Mouse (Mus musculus): Measurements from ENCODE around the gene Atp8b3. TPM values are rescaled to one million over a fixed set of nuclear protein-coding genes. Genes with fewer than 3 reads are reported as not detected.

Gene Atp8b3
- polyA plus RNA-seq, 1 experiment = 0.86 TPM

DNA sequence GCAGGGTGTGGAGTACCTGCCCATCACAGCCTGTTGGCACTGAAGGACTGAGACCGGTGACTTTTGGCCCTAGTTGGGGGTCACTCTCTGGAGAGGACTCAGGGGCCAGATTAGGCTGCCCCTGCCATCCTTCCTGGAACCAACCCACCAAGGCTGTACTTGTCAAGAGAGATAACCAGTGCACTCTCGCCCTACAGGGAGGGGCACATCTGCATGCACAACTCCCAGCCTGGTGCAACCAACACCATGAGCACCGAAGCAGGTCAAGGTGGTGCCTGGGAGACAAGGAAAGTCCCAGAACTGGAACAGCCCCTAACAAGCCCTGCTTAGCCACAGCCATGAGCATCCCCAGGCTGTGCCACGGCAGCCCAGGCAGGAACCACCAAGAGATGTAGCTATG is 8.0 kb upstream of the Atp8b3 start:
- DNase-seq (ENCODE audit: low read depth) = no peak
- TF ChIP-seq CTCF (IDR thresholded peaks at IDR 0.05; ENCODE audit: borderline replicate concordance, extremely low read depth, insufficient read depth, insufficient read length) = no peak
- TF ChIP-seq POLR2A (IDR thresholded peaks at IDR 0.05; ENCODE audit: borderline replicate concordance, extremely low read depth, insufficient read depth, insufficient read length, poor library complexity, severe bottlenecking) = no peak

GRCm38 (mm10) chr10:80545590-80545989 is 6.7 kb upstream of the Atp8b3 start:
- TF ChIP-seq CTCF (IDR thresholded peaks at IDR 0.05; ENCODE audit: borderline replicate concordance, extremely low read depth, insufficient read depth, insufficient read length) = no peak
- no peak for TF ChIP-seq POLR2A (IDR thresholded peaks at IDR 0.05; ENCODE audit: borderline replicate concordance, extremely low read depth, insufficient read depth, insufficient read length, poor library complexity, severe bottlenecking)

GRCm38 (mm10) chr10:80543873-80544272 is 4.9 kb upstream of the Atp8b3 start:
- DNase-seq (ENCODE audit: low read depth) = no peak
- TF ChIP-seq CTCF (IDR thresholded peaks at IDR 0.05; ENCODE audit: borderline replicate concordance, extremely low read depth, insufficient read depth, insufficient read length) (no peak), POLR2A (IDR thresholded peaks at IDR 0.05; ENCODE audit: borderline replicate concordance, extremely low read depth, insufficient read depth, insufficient read length, poor library complexity, severe bottlenecking) (no peak)

More at GRCm38 (mm10) chr10:80545590-80545989, 6.7 kb upstream of the Atp8b3 start:
- DNase-seq (ENCODE audit: low read depth) = no peak

- TF ChIP-seq CTCF (IDR thresholded peaks at IDR 0.05; ENCODE audit: borderline replicate concordance, extremely low read depth, insufficient read depth, insufficient read length) (no peak), POLR2A (IDR thresholded peaks at IDR 0.05; ENCODE audit: borderline replicate concordance, extremely low read depth, insufficient read depth, insufficient read length, poor library complexity, severe bottlenecking) (no peak)
- no peak for DNase-seq (ENCODE audit: low read depth)
Measured at GRCm38 (mm10) chr10:80539493-80539892, 569 bp upstream of the Atp8b3 start.

DNA sequence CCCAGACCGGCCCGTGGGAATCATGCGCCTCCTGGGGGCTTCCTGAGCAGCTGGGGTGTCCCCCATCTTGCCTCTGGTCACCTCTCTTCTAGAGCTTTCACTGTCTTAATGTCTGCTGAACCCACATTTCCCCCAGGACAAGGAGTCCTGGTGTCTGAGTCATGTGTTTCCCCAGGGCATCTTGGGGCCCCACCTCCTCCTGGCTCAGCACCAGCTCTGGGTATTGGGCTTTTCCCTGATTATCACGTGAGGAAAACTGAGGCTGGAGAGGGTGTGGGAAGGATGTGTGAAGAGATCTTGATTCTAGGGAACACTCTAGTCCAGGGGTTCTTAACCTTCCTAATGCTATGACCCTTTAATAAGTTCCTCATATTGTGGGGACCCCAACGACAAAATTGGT is 744 bp downstream of the Atp8b3 start:
- TF ChIP-seq POLR2A (IDR thresholded peaks at IDR 0.05; ENCODE audit: borderline replicate concordance, extremely low read depth, insufficient read depth, insufficient read length, poor library complexity, severe bottlenecking) (no peak), CTCF (IDR thresholded peaks at IDR 0.05; ENCODE audit: borderline replicate concordance, extremely low read depth, insufficient read depth, insufficient read length) (no peak)
- no peak for DNase-seq (ENCODE audit: low read depth)

- TF ChIP-seq POLR2A (IDR thresholded peaks at IDR 0.05; ENCODE audit: borderline replicate concordance, extremely low read depth, insufficient read depth, insufficient read length, poor library complexity, severe bottlenecking) = no peak
- no peak for TF ChIP-seq CTCF (IDR thresholded peaks at IDR 0.05; ENCODE audit: borderline replicate concordance, extremely low read depth, insufficient read depth, insufficient read length)
- DNase-seq (ENCODE audit: low read depth) = no peak
Measured at GRCm38 (mm10) chr10:80535711-80536110, 3.2 kb downstream of the Atp8b3 start.

DNA sequence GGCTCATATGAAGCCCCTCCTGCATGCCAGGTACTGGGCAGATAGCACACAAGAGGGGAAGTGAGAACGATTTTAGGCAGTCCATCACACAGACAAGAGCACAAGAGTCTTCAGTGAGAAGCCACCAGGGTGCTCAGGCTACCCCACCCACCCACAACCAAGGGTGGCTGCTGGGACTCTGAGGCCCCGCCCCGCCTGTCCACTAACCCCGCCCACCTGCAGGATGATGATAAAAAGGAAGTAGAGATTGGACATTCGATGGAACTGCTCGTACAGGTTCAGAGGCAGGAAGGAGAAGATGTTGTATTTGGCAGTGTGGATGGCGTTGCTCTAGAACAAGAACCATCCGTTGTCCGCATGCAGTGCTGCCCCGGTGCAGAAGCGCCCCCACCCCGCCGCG is 3.9 kb downstream of the Atp8b3 start:
- TF ChIP-seq POLR2A (IDR thresholded peaks at IDR 0.05; ENCODE audit: borderline replicate concordance, extremely low read depth, insufficient read depth, insufficient read length, poor library complexity, severe bottlenecking) (no peak), CTCF (IDR thresholded peaks at IDR 0.05; ENCODE audit: borderline replicate concordance, extremely low read depth, insufficient read depth, insufficient read length) (no peak)

DNA sequence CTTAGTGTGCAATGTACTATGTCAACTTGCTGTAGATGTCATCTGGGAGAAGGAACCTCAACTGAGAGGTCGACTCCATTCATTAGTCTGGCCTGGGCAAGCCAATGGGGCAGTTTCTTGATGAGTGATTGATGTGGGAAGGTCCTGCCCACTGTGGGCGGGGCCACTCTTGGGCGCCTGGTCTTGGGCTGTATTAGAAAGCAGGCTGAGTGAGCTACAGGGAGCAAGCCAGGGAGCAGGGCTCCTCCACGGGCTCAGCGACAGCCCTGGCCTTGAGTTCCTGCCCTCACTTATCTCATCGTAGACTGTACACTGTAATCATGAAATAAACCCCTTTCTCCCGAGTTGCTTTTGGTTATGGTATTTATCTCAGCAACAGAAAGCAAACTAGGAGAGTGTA is 5.2 kb downstream of the Atp8b3 start:
- peak; percentile 19 for DNase-seq (ENCODE audit: low read depth)
- TF ChIP-seq POLR2A (IDR thresholded peaks at IDR 0.05; ENCODE audit: borderline replicate concordance, extremely low read depth, insufficient read depth, insufficient read length, poor library complexity, severe bottlenecking) (no peak), CTCF (IDR thresholded peaks at IDR 0.05; ENCODE audit: borderline replicate concordance, extremely low read depth, insufficient read depth, insufficient read length) (no peak)

More for the DNA sequence above, 3.9 kb downstream of the Atp8b3 start:
- no peak for DNase-seq (ENCODE audit: low read depth)

- DNase-seq (ENCODE audit: low read depth) = no peak
Measured at GRCm38 (mm10) chr10:80532783-80533182, 6.1 kb downstream of the Atp8b3 start.

GRCm38 (mm10) chr10:80526172-80526571 is 12.8 kb downstream of the Atp8b3 start:
- peak; percentile 70 for DNase-seq (ENCODE audit: low read depth)
- TF ChIP-seq CTCF (IDR thresholded peaks at IDR 0.05; ENCODE audit: borderline replicate concordance, extremely low read depth, insufficient read depth, insufficient read length) (no peak), POLR2A (IDR thresholded peaks at IDR 0.05; ENCODE audit: borderline replicate concordance, extremely low read depth, insufficient read depth, insufficient read length, poor library complexity, severe bottlenecking) (no peak)

More at GRCm38 (mm10) chr10:80532783-80533182, 6.1 kb downstream of the Atp8b3 start:
- TF ChIP-seq POLR2A (IDR thresholded peaks at IDR 0.05; ENCODE audit: borderline replicate concordance, extremely low read depth, insufficient read depth, insufficient read length, poor library complexity, severe bottlenecking) (no peak), CTCF (IDR thresholded peaks at IDR 0.05; ENCODE audit: borderline replicate concordance, extremely low read depth, insufficient read depth, insufficient read length) (no peak)

DNA sequence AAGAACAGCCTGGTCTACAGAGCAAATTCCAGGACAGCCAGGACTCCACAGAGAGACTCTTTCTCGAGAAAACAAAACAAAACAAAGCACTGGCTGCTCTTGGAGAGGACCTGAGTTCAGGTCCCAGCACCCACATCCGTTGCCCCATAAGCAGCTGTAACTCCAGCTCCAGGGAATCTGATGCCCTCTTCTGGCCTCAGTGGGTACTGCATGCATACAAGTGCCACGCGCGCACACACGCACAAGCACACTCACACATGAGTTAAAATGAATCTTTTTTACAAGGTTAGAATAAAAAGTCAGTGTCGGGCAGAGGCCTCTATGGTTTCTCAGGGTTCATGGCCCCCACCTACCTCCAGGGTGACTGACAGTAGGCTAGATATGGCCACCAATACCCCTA is 15.6 kb downstream of the Atp8b3 start:
- no peak for TF ChIP-seq POLR2A (IDR thresholded peaks at IDR 0.05; ENCODE audit: borderline replicate concordance, extremely low read depth, insufficient read depth, insufficient read length, poor library complexity, severe bottlenecking)
- TF ChIP-seq CTCF (IDR thresholded peaks at IDR 0.05; ENCODE audit: borderline replicate concordance, extremely low read depth, insufficient read depth, insufficient read length) = peak; percentile 38; the same call in 1 of the 2 replicates
- DNase-seq (ENCODE audit: low read depth) = no peak

DNA sequence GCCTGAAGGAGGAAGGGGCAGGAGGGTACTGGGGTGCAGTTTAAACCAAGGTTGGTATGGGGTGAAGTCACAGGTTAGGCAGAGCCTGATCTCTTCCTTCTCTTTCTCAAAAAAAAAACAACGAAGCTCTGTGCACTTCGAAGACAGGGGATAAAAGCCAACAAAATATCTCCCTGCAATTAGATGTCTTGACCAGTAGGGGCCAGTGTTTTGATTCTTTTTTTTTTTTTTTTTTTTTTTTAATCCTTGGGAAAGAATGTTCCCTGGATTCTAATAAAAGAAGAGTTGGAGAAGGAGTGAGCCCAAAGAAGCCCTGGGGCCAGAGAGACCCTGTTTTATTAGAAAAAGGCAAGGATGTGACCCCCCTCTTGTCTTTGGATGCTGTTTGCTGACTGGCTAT is 19.6 kb downstream of the Atp8b3 start:
- peak; percentile 13; the same call in 1 of the 2 replicates for TF ChIP-seq CTCF (IDR thresholded peaks at IDR 0.05; ENCODE audit: borderline replicate concordance, extremely low read depth, insufficient read depth, insufficient read length)
- no peak for TF ChIP-seq POLR2A (IDR thresholded peaks at IDR 0.05; ENCODE audit: borderline replicate concordance, extremely low read depth, insufficient read depth, insufficient read length, poor library complexity, severe bottlenecking)
- DNase-seq (ENCODE audit: low read depth) = no peak

Data from brain, embryonic 14.5 days (tissue).